Mouse (Mus musculus): ENCODE measurements around the gene Polr3gl.

GRCm38 (mm10) chr3:96600639-96601250 is 6.8 kb upstream of the Polr3gl start, which contains the start of gene Lix1l:
- no peak for TF ChIP-seq CTCF (IDR thresholded peaks at IDR 0.05; ENCODE audit: extremely low read depth, insufficient read depth, insufficient read length, insufficient replicate concordance)
- TF ChIP-seq POLR2A (IDR thresholded peaks at IDR 0.05; ENCODE audit: low read depth, low read length): no peak

Data from spleen, adult 2 months (tissue).